Mouse (Mus musculus) retina, postnatal 7 days (tissue): ENCODE data around the gene Stard3nl.

Experiments used
- DNase-seq: peaks from one replicate; pipeline ENCODE4 v3.0.0-alpha.2; 2012; ENCODE audit warnings: low read depth, low spot score

The Stard3nl gene

DNA sequence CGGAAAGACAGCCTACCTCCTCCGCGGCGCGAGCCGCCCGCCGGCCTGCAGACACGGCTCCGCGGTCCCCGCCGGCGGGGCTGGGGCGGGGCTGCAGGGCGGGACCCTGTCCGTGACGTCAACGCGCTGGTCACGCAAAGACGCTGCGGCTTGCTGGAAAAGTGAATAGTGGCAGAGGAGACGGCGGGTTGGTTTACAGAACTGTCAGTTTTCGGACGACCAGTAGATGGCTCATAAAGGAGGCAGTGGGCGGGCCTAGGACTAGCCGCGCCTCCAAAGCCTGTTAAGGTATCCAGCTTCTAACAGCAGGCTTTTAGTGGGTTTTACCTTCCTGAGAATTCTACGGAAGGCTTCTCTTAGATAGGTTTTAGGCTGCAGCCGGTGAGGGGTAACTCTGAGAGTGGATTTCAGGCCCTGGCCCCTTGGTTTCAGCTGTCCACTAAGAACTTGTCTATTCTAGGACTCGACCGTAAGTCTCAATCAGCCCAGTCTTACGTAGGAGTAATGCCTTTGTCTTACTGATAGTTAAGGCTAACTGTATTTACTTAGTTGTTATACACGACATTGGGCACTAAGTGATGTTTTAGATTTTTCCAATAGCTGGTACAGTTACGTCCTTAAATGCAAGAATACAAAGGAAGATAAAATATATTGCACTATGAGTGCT is at the start of gene Stard3nl:
Stard3nl (minus strand) TSS at position 108 of the 667 bp plus-strand sequence.
- DNase-seq, result peak; percentile 93

DNA sequence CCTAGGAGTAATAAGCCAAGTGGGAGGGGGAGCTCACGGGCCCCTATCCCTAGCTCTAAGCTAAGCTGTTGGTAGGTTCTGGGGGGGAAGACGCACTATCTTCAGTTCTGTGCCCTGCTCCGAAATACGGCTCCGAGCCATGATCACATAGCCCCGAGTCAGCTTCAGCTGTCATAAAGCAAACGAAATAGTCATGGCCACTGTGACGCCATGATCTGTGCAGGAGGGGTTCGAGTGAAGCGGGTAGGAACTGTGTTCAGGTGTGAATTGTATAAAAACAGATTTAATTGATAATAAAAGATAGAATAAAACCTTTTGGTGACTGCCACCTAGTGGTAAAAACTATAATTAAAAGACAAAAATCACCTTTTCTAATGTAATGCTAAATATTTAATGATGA is 42.4 kb upstream of the Stard3nl start:
- no peak for DNase-seq

DNA sequence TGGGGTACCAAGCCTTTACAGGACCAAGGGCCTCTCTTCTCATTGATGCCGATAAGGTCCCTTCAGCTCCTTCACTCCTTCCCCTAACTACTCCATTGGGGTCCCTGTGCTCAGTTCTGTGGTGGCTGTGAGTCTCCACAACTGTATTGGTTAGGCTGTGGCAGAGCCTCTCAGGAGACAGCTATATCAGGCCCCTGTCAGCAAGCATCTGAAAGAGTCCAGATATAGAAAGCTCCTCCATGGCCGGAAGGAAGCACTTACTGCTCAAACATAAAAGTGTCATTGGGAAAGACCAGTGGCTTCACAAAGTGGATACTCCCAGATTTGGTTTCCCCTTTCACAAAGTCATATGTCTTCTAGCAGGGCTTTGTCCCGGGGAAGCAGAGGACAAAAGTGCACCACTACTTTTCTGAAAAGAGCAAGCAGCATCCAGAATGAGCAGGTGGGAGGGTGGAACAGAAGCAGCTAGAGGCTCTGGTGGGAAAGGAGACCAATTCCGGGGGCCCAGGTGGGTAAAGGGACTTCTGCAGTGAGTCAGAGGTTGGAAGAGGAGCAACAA is 34.3 kb upstream of the Stard3nl start:
- DNase-seq, result no peak

DNA sequence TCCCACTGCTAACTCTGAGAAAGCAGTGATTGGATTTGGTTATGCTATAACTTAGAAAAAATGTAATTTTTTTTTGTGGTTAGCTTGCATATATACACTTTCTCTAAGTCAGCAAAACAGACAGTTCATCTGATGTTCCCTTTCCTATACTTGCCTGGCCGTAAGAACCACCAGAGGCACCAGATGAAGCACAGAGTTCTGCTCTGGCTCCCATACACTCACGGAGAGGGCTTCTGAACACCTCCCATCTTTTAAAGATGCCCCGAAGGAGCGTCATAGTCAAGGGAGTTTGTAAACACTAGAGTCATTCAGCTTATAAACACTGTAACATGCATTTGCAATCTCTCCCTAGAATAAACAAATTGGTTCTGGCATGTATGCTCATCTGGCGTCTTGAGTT is 32.5 kb upstream of the Stard3nl start:
- no peak for DNase-seq

DNA sequence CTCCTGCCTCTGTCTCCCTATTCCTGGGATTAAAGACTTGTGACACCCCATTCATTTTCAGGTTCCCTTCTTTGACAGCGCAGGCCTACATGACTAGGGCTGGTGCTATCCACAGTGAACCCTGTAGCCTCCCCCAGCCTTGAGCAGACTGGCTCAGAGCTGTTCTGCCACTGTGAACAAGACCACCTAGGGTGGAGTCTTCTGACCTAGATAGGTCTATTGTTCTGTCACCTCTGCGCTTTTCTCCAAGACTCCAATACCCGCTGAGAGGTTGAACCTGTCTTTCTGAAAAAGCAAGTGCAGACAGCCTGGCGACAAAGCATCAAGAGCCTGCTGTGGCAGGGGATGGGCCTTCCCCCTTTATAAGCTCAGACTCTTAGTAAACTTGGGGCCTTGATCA is 29.0 kb upstream of the Stard3nl start:
- DNase-seq, result no peak

DNA sequence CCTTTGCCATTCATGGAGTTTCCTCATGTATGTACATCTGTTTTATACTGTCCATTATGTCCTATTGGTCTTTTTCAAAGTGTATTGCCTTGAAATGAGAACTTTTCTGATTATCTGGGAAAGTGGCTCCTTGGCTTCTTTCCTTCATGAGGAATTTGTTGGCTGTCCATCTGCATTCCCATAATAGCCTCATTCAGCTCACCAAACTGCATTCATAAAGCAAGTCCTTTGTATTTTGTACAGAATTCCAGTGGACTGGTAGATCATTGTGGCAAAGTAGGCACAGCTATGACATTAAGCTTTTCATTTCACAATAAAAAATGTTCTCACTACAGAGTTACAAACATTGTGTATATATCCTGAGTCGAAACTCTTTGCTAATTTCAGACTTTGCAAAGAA is 26.9 kb upstream of the Stard3nl start:
- no peak for DNase-seq

DNA sequence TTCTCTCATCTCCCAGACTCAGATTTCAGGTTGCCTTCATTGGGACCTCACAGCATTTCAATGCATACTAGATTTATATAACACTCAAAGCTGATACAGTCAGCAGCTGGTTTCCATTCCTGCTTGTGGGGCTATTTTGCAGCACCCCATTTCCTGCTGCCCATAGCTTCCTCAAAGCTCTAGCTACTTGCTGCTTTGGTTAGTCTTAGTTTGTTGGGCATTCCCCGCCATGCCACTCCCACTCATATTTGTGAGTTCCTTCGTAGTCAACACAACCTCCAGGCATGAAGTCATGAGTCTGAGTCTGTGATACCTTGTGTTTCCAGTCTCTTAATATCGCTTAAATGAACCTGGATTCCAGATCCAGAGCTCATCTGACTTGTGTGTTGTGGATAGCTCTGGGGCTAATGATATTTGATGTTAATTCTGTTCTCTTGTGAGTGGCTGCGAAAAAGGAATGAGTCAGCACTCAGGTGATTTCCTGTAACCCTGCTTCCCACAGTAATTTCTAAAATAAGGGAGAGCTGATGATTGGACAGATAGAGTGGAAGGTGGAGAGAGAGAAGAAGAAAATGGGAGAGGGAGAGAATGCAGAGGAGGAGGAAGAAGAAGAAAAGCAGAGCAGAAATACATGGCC is 22.4 kb upstream of the Stard3nl start:
- DNase-seq, result no peak

DNA sequence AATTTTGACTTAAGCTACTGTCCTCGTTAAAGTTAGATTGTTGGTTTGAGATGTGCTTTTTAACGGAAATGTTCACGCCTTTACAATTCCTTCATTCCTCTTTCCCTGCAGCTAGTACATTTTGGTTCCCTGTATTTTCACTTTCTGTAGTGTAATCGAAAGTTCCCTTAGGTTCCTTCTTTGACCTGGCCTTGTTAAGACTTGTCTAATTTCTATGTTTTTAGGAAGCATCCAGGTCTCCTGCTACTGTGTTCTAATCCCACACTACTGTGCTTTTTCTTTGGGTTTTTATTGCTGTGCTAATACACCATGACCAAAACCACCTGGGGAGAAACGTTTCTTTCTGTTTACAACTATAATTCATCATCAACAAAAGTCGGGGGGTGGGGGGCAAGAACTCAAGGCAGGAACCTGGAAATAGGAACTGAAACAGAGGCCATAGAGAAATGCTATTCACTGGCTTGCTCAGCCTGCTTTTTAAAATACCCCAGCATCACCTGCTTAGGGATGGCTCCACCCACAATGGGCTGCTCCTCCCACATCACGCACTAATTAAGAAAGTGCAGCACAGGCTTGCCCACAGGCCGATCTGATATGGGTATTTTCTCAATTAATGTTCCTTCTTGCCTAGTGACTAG is 20.4 kb upstream of the Stard3nl start:
- DNase-seq, result no peak

DNA sequence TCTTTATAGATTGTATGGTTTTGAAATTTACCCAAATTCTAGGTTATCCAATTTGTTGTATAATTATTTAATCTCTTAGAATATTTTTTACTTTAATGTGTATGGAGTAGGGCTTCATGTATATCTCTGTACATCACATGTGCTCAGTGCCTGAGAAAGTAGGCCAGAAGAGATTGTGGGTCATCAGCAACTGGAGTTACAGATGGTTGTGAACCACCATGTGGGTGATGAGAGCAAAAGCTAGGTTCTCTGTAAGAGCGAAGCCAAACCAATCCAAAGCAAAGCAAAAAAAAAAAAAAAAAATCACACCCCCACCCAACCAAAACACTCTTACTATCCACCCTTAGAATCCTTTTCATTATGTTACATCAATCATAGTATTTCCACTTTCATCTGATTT is 19.7 kb upstream of the Stard3nl start:
- DNase-seq, result no peak

DNA sequence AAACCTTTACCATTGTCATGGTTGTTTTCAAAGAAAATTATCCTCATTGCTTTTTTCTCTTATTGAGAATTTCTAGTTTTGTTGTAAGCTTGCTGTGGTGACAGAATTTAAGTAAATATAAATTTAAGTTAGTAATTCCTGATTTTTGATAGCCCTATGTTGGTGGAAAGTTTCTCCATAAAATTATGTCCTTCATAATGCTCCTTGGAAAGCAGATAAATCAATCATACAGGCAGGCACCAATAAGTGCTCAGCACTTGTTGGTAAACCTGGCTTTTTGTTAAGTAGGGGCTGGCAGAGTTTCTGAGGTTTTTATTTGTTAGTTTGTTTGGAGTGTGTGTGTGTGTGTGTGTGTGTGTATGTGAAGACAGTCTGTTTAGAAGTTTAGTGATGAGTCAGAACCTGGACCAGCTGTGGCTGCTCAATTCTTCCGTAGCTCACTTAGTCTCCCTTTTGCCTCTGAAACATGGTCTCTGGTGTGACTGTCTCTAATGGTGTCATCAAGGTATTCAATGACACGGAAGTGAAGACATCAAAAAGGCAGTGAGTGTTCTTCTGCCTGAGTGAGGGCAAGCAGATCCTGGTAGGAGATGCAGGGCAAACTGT is 16.8 kb upstream of the Stard3nl start:
- DNase-seq, result no peak

DNA sequence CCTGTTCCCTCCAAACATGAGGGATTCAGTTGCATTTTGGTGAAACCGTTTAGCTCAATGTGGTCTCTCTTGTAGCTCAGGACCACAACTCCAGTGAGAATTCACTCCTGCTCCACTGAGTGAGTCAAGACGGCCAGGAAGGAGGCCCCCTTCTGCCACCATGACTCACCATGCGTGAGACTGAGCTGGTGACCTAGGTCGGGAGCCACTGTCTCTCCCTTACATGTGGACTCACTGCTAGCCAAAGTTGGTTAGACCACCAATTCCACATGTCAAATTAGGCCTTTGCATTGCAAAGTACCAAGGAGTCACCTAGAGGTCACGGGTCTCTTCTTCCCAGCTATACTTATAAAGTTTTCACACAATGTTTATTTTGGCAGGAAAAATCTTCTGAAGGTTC is 16.3 kb upstream of the Stard3nl start:
- no peak for DNase-seq

DNA sequence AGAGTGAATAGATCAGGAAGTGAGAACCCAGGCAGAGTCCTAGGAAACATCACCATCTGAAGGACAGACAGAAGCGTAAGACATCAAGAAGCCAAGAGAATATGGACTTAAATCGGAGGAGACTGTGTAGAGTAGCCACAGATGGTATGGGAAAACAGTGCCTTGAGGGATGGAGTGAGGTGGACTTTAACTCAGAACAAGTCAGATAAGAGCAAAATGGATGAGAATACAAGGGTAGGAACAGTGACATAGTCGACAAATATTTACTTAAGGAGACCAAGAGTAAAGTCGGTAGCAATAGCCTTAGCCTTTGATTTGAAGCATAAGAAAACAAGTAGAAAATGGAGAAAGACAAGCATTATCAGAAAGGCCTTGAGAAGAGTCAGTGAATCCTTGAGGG is 15.1 kb upstream of the Stard3nl start:
- DNase-seq, result no peak

DNA sequence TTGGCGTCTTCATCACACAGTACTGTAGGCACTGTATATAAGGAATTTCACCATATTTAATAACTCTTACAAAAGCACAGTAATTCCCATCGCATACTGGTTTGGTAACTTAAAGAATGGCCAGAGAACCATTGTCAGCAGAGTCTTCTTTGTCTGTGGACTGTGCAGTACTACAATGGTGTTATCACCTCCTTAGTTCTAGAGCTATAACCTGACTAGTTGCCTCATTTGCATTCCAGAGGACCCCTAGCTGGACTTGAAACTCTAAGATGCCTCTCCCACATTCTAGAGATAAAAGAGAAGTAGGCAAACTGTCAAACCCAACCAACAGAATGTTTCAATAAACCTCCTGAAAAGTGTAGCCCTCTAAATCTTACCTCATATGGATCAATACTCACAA is 12.4 kb upstream of the Stard3nl start:
- DNase-seq, result no peak

DNA sequence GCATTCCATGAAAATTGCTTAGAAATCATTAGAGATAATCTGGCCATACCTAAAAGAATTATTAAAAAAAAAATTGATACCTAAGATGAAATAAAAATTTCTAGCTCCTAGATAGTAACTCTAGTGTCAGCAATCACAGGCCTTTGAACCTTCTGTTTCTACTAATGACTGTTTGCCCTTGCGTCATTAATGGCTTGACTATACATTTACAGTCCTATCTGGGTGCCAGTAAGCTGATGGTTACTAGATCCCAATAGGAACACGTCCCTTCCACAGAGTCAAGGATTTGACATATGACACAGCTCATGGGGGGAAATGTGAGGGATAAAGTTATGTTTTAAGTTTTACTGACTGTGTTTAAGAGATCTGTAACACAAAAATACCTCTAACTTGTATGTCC is 9.0 kb upstream of the Stard3nl start:
- DNase-seq, result no peak

DNA sequence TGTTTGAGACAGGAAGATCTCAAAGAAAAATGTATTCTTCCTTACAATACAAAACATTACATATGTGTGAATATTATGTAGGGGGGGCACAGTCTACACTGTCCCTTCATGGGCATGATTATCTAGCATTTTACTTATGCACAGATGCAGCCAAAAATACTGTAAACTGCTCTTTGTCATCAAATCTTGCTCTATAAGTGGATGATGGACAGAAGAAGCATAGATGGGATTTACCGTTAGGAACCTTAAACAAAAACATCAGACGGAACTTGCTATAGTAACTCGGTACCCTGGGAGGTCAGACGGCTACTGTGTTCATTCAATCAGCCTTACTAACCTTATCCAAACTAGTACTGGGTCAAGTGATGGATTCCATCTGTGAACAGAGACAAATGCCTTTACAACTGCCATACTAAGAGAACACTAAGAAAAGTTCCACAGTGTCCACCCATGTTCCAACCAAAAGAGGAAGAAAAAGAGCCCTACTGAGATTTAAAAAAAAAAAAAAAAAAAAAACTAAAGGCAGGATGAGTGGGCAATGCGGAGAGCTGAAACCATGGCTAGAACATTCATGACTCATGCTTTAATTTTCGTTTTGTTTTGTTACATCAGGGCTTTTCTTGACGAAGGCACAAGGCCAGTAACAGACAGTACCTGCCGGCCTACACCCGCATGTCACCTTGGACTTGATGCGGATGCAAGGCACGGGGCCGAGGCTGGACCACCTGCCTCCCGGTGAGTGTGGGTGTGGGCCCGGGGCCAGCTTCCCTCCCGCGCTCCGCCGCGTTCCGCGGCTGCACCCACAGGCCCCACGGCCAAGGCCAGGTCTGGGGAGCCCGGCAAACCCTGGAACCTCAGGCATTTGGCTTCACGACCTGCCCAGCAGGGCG is 552 bp downstream of the Stard3nl start:
- DNase-seq, result no peak

DNA sequence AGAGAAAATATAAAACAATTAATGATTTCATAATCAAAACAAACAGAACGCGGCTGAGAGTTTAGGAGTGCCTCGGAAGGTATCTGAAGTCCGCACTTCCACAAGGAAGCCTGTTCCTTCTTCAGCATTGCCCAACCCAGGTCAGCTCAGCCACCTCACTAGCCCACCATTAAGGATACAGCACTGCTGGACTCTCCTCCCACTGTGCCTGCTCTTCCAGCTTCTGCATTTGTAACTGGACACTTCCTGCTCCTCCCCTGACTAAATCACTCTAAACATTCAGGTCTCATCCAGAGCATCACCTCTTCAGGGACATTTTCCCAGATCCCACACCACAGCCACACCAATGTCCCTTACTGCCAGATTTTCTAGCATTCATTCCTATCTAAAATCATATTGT is 1.4 kb downstream of the Stard3nl start:
- DNase-seq, result no peak

DNA sequence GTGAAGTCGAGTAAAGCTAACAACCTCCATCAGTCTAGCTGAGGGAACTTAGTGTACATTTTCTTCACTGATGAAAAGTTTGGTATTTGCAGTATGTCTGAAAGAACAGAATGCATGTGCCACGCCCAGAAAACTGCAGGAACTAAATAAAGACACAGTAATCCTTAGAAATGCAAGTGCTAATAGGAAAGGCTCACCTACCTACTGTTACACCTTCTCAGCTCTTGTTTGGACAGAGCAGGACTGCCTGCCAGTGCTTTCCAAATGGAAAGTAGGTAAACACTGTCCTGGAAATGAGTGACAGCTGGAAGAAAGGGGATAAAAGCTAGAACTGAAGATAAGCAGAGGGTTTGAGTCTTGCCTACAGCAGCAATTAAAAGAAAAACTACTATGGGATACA is 1.9 kb downstream of the Stard3nl start:
- no peak for DNase-seq

DNA sequence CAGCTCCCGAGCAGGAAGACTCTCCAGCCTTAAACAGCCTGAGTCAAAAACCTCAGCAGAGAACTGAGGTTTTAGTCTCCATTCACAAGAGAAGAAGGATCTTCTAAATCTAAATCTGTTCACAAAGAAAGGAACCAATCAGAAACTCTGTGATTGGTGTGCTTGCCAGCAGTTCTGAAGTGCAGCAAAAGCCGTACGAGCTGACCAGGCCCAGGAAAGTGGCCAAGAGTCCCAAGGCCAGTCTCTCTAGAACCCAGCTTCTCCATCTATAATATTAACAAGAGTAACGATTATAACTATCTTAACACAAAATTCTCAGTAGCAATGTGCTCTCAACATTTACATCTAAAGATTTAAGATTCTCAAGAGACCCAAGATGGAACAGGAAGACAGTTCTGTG is 4.0 kb downstream of the Stard3nl start:
- no peak for DNase-seq

DNA sequence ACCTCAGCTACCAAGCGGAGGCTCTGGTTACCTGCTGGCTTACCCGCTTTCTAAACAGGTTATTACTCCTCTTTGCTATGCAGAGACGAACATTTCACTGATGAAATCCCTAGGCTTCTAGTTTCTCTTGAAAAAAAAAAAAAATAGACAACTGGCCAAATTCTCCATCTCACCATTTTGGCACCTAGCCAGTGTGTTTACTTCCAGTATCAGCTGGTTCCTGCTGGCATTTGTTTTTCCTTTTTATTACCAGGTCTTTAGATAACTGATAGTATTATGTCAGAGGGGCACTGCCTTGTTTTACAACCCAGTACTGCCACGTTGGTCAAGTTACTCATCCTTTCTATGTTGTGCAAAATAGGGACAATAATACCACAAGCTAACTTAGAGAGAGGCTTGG is 5.3 kb downstream of the Stard3nl start:
- no peak for DNase-seq

DNA sequence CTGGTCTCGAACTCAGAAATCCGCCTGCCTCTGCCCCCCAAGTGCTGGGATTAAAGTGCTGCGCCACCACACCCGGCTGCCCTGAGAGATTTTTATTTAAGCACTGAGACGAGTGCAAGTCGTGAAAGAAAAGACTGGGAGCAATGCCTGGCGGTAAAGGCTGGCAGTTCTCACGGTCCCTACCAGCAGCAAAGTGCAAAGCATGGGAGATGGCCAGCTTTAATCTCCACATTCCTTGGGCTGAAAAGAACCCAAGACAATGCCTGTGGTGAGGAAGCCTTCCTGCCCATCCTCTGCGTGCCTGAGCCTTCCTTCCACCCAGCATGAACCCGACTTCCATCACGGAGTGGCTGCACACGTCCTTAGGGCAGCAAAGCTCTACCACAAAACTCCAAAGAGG is 5.7 kb downstream of the Stard3nl start:
- no peak for DNase-seq

DNA sequence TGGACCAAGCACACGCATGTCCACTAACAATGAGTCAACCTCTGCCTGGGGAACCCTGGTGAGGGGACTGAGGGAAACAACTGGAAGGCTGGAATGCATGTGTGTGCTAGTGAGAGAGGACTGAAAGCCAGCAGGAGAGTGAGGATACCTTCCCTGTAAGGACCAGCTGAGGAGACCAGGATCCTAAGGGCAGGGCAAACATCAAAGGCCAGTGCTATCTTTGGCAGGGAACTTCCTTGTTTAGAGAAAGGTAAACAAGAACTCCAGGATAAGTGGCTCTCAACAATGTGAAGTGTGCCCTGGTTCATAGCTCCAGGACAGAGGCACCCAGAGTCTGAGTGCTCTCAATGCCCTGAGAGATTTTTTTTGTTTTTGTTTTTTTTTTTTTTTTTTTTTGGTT is 6.2 kb downstream of the Stard3nl start:
- DNase-seq, result no peak

DNA sequence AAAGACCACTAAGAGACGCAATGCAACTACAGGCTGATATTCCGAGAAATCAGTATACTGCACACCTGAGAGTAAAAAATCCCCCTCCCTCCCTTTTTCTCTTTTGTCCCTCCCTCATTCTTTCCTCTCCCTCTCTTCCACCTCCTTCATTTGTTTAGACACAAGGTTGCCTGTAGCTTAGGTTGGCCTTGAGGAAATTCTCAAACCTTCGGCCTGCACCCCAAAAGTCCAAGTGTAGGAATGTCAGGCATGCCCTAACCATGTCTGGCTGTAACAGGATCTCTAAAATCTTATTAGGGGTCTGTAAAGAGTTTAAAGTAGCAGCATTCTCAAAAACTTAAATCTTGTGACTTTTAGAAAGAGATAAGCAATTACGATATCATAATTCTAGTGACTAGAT is 10.4 kb downstream of the Stard3nl start:
- DNase-seq, result no peak
